Mouse (Mus musculus) liver, embryonic 18 days (tissue): ENCODE data around the gene Primpol. TPM values are rescaled to one million over a fixed set of nuclear protein-coding genes. Genes with fewer than 3 reads are reported as not detected.

Experiments used
- polyA plus RNA-seq: library from polyadenylated mRNA; depleted of rRNA; stranded (reverse); fragments of >200 nt; gene quantifications from 2 replicates; pipeline ENCODE4 v1.2.3, GENCODE M21; 2012; rRNA removed

The Primpol gene
- polyA plus RNA-seq, result 2.7 and 2.9 TPM in 2 replicates

GRCm38 (mm10) chr8:46616879-46617689 is at the start of gene Primpol, which contains the start of gene Casp3:
Gene Primpol (minus strand): TSS chr8:46617212.
Gene Casp3 (plus strand): TSS chr8:46617291.

GRCm38 (mm10) chr8:46551615-46552440 is 65.2 kb downstream of the Primpol start, which contains the start of gene Cenpu:
Gene Cenpu (plus strand): TSS chr8:46552028.

Other genes with a start within 250 kb of the Primpol start
- 317 and 358 TPM in 2 replicates for gene Acsl1, start 146.2 kb downstream of the Primpol start, polyA plus RNA-seq
- gene Cenpu, start 65.2 kb downstream of the Primpol start, polyA plus RNA-seq, result 3.5 and 3.8 TPM in 2 replicates
- 16.1 and 17.8 TPM in 2 replicates for gene Casp3, start 79 bp upstream of the Primpol start, polyA plus RNA-seq
- gene Irf2, start 122.5 kb upstream of the Primpol start, polyA plus RNA-seq, result 6.6 and 8.6 TPM in 2 replicates